Mouse (Mus musculus): Measurements from ENCODE around the gene Gata2.
"Not testable (repeated sequence)": the region's sequence is repeated elsewhere in the genome, so short reads cannot be mapped to it uniquely, and the experiment has no call there.

The Gata2 gene

DNA sequence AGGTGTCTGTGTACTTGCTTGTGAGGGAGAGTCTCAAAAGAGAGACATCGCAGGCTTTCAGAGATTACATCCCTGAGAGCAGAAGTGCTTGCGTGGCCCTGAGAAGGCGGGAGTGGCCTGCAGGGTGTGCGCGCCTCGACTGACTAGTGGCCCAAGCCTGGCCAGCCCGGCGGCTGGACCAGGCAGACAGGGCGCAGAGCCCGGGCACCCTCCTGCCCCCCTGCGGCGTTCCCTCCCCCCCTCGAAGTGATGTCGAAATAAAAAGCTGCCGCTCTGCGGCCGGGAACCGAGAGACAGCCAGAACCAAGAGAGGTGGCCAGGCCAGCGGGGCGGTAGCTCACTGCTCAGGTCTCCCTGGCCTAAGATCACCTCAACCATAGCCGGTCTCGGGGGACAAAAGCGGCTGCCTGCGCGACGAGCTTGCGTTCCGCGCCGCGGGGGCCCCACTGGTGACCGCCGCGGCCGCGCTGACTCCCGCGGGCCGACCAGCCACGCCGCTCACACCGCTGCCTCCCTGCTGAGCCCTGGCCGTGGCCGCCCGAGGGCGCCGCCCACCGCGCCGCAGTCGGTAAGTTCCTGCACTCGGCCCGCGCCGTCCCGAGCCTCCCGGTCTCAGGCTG is at the start of gene Gata2:
TSS of gene Gata2 (plus strand) at position 459 of the 620 bp plus-strand sequence.
- no peak for DNase-seq (ENCODE audit: low read depth, low spot score)

DNA sequence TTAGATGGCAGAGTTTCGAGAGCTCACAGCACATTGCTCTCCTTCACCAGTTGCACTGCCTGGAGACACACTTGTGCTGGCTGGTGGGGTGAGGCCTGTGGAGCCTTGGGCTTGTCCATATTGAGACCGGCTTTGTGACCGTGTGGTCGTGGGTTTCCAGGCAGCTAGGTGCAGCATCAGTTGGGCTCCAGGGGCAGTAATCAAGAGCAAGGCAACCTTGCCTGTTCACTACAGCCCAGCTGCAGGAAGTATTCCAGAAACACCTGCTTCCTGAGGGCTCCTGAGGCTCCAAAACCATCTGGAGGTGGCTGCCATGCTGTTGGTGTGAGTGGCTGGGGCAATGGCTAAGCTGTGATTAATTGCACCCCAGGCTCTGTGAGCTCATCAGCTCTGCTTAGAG is 47.9 kb upstream of the Gata2 start:
- no peak for DNase-seq (ENCODE audit: low read depth, low spot score)

DNA sequence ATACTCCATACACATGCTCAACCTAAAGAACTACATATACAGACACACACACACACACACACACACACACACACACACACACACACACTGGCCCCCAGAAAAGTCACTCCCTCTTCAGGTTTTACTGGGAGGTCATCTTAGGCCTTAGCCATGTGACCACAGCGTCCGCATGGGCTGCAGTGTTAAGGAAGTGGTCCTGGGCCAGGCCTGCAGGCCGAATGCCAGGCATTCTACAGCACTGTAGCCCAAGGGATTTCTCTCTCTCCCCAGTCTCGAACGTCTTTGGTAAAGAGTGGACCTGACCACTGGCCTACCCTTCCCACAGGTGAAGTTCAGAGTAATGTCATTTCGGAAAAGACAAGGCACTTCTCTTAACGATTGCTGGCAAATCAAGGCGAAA is 47.1 kb upstream of the Gata2 start:
- DNase-seq (ENCODE audit: low read depth, low spot score) = no peak

DNA sequence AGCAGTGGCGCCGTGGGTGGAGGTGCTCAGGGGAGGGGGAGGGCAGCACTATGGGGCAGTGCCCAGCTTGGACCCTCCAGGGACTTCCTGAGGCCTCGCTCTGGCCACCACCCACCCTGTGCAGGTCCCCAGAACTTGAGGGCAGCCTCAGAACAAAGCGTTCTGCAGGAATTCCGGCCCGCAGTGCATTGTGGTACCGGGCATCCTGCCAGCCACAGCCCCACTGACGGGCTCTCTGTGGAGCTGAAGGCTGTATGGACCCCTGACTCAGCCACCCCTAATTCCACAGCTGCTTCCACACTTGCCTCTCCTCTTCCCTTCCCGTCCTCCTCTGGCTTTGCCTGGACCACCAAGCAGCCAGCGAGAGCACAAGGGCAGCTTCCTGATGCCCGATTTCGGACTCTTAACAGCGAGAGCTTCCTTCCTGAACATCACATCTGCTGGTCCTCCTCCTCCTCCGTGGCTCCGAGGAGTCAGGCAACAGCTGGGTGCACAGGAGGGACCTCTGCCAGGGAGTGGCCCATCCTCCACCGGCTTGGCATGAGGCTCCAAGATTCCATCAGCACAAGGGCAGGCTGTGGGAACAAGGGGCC is 46.2 kb upstream of the Gata2 start:
- no peak for DNase-seq (ENCODE audit: low read depth, low spot score)

DNA sequence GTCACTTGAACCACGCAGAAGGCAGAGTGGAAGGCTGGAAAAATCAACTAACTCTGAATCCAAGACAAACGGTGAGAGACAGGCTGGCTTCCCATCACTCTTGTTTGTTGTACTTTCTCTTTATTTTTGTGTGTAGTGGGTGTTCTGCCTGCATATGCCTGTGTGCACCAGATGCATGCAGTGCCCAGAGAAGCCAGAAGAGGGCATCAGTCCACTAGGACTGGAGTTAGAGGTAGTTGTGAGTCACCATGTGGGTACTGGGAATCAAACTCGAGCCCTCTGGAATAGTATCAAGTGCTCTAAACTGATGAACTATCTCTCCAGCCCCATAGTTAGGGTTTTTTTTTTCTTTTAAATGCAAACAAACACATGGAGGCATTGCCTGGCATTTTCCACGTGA is 42.4 kb upstream of the Gata2 start:
- no peak for DNase-seq (ENCODE audit: low read depth, low spot score)

DNA sequence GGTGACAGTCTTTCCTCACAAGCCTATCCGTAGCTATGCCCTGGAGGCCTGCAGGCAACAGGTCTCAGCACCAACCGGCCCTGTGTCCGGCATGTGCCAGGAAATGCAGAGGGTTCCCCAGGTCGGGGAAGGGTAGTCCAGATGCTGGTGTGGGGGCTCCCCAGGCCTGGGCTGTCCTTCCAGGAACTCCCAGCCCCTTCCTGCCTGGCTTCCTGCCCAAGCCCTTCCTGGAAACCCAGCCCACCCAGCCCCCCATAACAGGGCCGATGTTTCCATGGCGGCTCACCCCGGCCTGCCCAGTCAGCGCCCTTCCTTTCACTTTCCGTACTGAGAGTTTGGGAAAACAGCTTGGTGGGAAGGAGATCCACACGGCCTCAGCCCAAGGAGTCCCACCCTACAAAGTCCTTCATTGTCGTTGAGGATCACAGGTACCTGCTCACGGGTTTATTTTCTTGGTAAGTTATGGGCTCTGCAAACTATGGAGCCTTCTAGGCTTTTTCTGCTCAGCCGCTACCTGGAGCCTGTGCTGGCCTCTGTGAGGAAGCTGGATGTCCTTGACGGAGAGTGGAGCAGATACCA is 41.5 kb upstream of the Gata2 start:
- no peak for DNase-seq (ENCODE audit: low read depth, low spot score)

DNA sequence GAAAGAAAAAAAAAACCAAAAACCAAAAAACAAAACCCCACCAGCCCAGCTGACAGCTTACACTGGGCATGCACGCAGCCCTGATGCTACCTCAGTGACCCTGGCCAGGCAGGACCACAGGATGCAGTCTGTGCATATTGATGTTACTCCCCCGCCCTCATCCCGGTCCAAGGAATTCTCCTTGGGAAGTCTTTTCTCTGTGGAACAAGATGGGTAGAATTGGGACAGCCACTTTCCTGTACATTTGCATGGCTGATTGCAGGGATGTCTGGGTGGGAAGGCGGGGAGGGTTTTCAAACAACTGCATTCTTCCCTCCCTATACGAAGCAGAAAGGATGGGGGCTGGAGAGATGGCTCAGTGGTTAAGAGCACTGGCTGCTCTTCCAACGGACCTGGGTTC is 40.7 kb upstream of the Gata2 start:
- DNase-seq (ENCODE audit: low read depth, low spot score) = no peak

DNA sequence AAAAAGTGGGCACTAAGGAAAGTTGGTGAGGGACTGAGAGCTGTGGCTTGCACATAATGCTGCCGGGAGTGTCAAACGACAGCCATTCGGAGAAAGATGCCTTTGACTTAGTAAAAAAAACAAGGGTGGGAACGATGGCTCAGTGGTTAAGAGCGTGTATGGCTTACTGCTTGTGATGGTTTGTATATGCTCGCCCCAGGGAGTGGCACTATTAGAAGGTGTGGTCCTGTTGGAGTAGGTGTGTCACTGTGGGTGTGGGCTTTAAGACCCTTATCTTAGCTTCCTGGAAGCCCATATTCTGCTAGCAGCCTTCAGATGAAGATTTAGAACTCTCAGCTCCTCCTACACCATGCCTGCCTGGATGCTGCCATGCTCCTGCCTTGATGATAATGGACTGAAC is 38.1 kb upstream of the Gata2 start:
- not testable (repeated sequence) for DNase-seq (ENCODE audit: low read depth, low spot score)

DNA sequence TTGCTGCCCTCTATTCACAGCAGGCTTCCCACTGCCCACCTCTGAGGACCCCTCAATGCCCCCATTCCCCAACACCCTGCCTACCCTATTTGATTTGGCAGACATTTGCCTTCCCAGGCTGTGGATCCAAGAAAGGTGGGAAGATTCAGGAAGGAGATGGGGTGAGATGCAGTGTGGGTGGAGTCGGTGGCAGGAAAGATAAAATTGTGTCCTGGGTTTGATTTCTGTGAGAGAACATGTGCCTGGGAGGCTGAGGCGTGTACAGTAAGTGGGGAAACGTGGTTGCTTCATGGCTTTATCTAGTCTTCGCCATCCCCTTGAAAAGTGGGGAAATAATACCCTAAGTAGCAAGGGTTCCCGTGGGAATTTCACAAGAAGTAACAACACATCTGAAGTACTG is 34.9 kb upstream of the Gata2 start:
- DNase-seq (ENCODE audit: low read depth, low spot score) = no peak

DNA sequence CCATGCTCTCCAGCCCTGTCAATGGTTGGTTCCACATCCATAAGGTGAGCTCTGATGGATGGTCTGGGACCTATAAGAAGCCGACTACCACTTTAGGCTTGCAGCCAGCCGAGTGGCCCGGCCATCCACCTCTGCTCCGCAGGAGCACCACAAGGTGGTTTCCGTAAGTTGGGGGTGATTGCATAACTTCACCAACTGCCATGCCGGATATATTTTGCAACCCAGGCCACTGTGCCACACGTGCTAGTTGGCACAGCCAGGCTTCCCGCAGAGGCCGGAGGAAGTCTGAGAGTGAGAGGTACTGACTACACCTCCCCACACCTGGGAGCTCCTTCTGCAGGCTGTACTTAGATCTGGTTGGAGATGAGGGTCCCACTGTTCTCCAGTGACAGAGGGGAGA is 27.6 kb upstream of the Gata2 start:
- DNase-seq (ENCODE audit: low read depth, low spot score) = no peak

DNA sequence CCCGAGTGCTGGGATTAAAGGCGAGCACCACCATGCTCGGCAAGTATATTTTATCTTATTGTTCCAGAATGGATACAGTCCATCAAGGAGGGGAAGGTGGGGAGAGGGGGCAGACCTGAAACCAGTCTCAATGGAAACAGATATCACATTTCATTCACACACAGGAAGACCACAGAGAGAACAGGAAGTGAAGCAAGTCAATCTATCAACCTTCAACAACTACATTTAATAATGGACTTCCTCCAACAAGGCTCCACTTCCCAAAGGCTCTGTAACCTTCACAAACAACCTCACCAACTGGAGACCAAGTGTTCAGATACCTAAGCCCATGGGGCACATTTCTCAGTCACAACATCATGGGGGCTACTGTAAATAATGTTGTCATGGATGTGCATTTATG is 19.5 kb upstream of the Gata2 start:
- no peak for DNase-seq (ENCODE audit: low read depth, low spot score)

DNA sequence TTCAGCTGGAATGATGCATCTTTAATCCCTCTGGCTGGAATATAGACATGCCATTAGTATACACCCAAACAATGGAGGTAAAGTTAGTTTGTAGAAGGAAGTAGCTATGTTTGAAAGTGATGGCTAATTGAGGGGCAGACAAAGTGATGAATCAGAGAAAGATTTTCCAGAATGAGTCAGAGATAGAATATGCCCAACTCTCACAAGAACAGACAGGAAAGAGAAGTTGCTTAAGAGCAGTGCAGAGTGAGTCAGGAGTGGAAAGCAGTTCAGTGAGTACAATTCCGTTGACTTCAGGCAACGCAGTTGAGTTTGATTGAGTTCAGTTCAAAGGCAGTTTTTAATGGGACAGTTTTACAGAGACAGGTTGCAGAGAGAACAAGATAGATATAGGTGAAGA is 19.0 kb upstream of the Gata2 start:
- no peak for DNase-seq (ENCODE audit: low read depth, low spot score)

DNA sequence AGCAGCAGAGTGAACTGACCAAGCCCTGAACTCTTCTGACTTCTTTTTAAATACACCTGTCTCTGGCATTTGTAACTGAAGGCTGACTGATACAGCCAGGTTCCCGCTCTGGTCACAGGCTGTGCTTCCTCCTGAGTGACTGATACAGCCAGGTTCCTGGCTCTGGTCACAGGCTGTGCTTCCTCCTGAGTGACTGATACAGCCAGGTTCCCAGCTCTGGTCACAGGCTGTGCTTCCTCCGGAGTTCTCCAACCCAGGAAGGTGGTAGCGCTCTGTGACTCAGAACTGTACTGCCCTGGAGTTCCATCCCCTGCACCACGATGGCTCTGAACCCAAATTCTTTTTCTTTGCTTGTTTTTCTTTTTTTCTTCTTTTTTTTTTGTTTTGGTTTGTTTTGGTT is 9.0 kb upstream of the Gata2 start:
- no peak for DNase-seq (ENCODE audit: low read depth, low spot score)

DNA sequence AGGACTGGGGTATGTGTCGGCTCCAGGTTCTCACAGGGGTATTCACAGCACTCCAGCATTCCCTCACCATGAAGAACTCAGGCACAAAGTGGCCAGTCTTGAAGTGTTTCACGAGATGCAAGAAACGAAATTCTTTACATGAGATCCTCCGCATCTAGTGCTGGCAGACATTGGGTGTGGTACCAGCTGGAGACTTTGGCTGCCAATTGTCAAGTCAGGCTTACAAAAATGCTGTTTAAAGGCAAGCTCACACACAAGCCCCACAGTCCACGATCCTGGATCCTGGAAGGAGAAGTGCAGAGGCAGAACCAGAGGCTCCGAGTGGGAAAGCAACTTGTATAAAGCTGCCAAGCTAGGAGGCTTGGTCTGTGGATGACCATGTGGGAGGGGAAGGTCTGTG is 5.5 kb upstream of the Gata2 start:
- DNase-seq (ENCODE audit: low read depth, low spot score) = no peak

DNA sequence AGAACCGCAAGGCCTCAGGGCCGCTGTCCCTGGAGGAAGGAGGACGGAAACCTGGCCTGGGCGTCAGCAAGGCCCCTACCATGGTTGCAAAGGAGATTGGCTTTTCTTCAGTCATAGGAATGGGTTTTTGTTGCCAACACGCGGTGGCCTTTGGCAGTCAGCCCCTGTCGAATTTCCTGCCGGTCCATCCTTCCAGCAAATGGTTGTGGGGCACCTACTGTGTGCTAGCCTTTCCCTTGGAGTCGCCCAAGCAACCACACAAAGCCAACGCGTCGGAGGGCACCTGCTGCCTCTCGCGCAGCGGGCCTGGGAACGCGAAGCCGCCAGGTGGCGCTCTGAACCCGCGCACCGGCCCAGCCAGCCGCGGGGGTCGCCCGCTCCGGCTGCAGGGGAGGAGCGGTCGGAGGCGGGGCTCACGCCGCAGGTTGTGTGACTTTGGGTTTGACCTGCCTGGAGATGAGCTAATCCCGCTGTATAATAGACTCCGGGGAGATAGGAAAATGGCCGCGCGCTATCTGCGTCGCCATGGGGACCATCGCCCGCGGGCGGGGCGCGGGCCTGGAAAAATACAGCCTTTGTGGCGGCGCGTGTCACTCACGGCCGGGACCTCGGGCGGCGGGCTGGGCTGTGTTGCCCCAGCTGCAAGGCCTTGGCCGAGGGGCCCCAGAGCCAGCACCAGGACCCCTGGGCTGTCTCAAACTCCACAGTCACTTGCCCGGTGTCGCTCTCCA is 4.2 kb upstream of the Gata2 start:
- peak; percentile 66 for DNase-seq (ENCODE audit: low read depth, low spot score)

DNA sequence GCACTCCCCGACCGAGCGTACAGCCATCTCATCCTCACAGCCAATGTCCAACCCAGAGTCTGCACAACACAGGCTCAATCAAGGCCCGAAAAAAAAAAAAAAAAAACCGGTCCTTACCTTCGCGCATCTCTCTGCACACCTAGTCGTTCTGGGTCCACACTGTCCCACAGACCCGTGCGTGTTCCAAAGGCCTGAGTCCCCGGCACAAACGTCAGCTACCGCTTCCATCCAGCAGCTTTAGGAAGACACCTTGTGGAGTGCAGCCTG is 3.7 kb upstream of the Gata2 start:
- DNase-seq (ENCODE audit: low read depth, low spot score) = no peak

DNA sequence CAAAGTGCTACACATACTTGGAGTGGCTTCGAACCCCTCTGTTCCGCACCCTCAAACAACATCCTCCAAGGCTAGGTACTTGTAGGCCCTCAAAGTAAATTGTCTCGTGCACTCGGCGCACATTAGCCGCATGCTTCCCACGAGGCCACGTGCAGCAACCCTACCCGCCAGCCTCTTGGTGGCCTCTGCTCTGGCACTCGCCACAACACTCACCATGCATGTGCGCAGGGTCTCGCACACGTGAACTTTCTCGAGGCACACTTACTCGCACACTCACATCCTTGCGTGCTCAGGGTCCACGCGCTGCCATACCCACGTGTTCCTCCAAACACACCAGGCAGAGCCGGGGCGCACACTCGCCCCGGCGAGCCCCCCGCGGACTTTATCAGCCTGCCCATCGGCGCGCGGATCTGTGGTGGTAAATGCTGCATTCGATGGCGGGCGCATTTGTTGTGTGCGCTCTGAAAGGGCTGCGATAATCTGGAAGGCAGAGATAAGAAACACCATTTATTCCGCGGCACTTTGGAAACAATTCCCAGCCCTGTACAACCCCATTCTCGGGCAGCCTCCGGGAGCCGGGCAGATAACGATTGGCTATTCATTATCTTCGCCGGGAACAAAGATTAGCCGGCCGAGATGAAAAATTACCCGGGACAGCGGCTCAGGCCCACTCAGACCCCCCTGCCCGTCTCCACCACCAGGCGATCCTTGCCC is 3.2 kb upstream of the Gata2 start:
- no peak for DNase-seq (ENCODE audit: low read depth, low spot score)

DNA sequence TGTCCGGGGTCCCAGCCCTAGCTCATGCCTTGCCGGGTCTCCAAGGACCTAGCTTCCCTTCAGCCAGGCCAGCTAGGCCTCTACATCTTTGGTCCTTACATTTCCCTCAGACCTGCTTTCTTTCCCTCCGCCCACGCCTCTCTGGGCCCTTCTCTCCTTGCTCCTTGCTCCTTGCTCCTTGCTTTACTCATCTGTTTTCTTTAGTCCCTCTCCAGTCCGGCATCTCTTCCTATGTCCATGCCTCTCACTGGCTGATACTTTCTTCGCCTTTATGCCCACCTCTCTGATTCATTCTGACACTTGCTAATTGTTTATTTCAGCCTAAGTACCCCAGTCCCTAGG is 2.7 kb upstream of the Gata2 start:
- no peak for DNase-seq (ENCODE audit: low read depth, low spot score)

DNA sequence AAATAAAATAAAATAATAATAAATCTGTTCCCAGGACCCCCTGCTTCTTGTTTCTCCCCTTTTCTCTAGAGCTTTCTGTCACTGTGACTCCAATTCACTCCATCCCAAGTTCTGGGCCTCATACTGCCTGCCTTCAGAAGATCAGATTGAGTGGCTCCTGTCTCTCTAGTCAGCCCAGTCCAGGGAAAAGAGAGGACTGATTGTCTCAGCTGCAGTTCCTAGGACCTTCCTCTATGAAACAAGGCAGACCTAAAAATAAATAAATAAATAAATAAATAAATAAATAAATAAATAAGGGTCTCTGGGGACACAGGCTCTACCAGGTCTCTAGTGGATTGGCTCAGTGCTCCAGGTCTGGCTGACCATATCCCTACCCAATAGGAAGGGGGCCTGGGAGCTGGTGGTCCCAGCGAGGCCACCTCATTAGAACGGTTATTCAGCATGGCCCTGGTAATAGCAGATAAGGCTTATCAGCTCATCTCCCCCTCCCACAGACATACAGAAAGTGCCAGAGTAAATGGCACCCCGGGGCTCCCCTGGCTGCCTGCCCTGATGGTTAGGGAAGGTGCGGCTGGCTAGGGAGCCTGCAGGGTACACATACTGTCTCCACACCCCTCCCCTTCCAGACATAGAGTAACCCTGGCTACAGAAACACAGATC is 2.1 kb upstream of the Gata2 start:
- no peak for DNase-seq (ENCODE audit: low read depth, low spot score)

DNA sequence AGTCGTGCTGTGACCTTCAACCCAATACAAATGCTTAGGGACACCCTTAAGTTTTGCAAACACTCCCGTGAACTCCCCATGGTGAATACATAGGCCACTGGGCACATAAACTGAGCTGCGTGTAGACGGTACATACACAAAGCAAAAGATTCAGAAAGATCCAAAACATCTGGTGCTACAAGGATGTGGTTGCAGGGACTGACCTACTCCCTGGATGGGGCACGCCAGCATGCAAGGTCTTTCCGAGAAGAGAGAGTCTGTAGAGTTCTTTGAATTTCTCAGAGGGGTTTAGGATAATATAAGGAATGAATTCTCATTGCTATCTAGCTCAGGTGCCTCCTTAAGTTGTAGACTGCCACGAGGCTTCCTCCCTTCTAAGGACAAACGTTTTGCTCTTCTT is 935 bp upstream of the Gata2 start:
- DNase-seq (ENCODE audit: low read depth, low spot score) = no peak

DNA sequence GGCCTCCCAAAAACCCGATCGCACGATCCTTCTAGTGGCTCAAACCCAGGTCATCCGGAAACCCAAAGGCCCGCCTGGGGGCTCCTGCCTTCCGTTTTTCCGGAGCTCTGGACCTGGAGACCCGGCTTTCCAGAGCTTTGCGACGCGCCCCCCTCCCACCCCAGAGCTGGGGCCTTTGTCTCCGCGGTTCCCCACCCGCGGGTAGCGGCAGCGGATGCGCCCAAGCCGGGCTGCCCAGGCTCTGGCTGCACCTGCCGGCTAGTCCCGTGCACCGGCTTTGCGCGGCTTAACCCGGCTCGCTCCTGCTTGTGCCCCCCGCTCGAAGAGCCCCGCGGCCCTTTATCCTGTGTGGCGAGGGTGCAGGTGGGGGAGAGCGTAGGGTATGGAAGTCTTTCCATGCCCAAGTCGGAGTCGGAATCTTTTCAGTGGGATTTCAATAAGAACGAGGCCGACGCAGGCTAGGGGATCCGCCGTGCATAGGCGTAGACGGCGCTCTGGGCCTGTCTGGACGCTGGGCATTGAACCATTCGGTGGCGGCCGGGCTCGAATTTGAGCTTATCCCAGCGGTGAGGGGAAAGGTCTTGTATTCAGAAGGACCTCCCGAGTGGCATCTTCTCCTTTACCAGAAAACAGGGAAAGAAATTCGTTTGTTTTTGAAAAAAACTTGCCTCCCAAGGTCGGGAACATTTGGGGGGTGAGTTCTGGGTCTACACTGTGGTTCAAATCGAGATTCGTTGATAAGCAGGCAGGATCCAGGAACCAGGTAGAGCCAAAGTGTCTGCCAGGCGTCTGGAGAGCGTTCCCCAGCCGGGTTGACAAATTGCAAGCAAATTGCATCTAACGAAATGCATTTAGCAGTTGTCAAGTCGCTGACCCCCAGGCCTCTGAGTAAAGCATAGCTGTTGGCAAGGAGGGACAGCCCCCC is 624 bp downstream of the Gata2 start:
- no peak for DNase-seq (ENCODE audit: low read depth, low spot score)
